30 mouse cellular contexts compared by ENCODE assay signal in genomic region chr11:34995515-34995914, GRCm38 (mm10).
"Had no signal": no experiment of that assay in that cellular context is flagged by ENCODE, and none has a peak within 500 bp of the region (broad histone marks: within the 10 kb centered on the region; RNA-seq: fewer than 3 reads in every experiment).

No protein-coding gene starts in this region.

- H3K9ac ChIP-seq: limb, embryonic 12.5 days; limb, embryonic 13.5 days; limb, embryonic 15.5 days; liver, embryonic 13.5 days; liver, embryonic 14.5 days; liver, embryonic 15.5 days; lung, embryonic 14.5 days; lung, embryonic 15.5 days; midbrain, embryonic 12.5 days; midbrain, embryonic 13.5 days; midbrain, embryonic 15.5 days; neural tube, embryonic 12.5 days had no signal

- H3K27ac ChIP-seq: left cerebral cortex, adult 2 months; limb, embryonic 10.5 days; limb, embryonic 12.5 days; limb, embryonic 13.5 days; limb, embryonic 15.5 days; liver, embryonic 13.5 days; liver, embryonic 14.5 days; liver, embryonic 15.5 days; lung, embryonic 15.5 days; macrophage; midbrain, embryonic 10.5 days; midbrain, embryonic 12.5 days; midbrain, embryonic 13.5 days; midbrain, embryonic 15.5 days; neural tube, embryonic 12.5 days had no signal

- H3K4me3 ChIP-seq: left cerebral cortex, adult 2 months; limb, embryonic 10.5 days; limb, embryonic 12.5 days; limb, embryonic 13.5 days; limb, embryonic 15.5 days; liver, embryonic 13.5 days; liver, embryonic 15.5 days; lung, embryonic 15.5 days; megakaryocyte, embryonic 14.5 days; midbrain, embryonic 10.5 days; midbrain, embryonic 12.5 days; midbrain, embryonic 13.5 days; midbrain, embryonic 15.5 days; myocyte; neural tube, embryonic 12.5 days had no signal

- ATAC-seq: lung, postnatal 0 days; midbrain, embryonic 13.5 days; midbrain, embryonic 15.5 days; midbrain, embryonic 16.5 days had no signal

- H3K36me3 ChIP-seq: limb, embryonic 10.5 days; limb, embryonic 12.5 days; limb, embryonic 13.5 days; limb, embryonic 15.5 days; liver, embryonic 13.5 days; liver, embryonic 15.5 days; lung, embryonic 15.5 days; midbrain, embryonic 10.5 days; midbrain, embryonic 12.5 days; midbrain, embryonic 13.5 days; midbrain, embryonic 15.5 days; neural tube, embryonic 12.5 days had no signal

- H3K27me3 ChIP-seq: limb, embryonic 12.5 days; limb, embryonic 13.5 days; limb, embryonic 15.5 days; liver, embryonic 13.5 days; liver, embryonic 15.5 days; lung, embryonic 15.5 days; megakaryocyte, embryonic 14.5 days; midbrain, embryonic 12.5 days; midbrain, embryonic 13.5 days; midbrain, embryonic 15.5 days; neural tube, embryonic 12.5 days had no signal

- H3K4me2 ChIP-seq: limb, embryonic 12.5 days; limb, embryonic 13.5 days; limb, embryonic 15.5 days; liver, embryonic 13.5 days; liver, embryonic 15.5 days; lung, embryonic 14.5 days; lung, embryonic 15.5 days; midbrain, embryonic 11.5 days; midbrain, embryonic 12.5 days; midbrain, embryonic 13.5 days; midbrain, embryonic 15.5 days; neural tube, embryonic 12.5 days had no signal

- H3K9me3 ChIP-seq: limb, embryonic 10.5 days; limb, embryonic 12.5 days; limb, embryonic 13.5 days; limb, embryonic 15.5 days; liver, embryonic 13.5 days; liver, embryonic 15.5 days; lung, embryonic 15.5 days; megakaryocyte, embryonic 14.5 days; midbrain, embryonic 10.5 days; midbrain, embryonic 12.5 days; midbrain, embryonic 13.5 days; midbrain, embryonic 15.5 days; neural tube, embryonic 12.5 days had no signal

- H3K4me1 ChIP-seq: limb, embryonic 10.5 days; limb, embryonic 12.5 days; limb, embryonic 13.5 days; limb, embryonic 15.5 days; liver, embryonic 13.5 days; liver, embryonic 15.5 days; lung, embryonic 15.5 days; megakaryocyte, embryonic 14.5 days; midbrain, embryonic 10.5 days; midbrain, embryonic 12.5 days; midbrain, embryonic 13.5 days; midbrain, embryonic 15.5 days; neural tube, embryonic 12.5 days had no signal

- DNase-seq: layer of hippocampus, postnatal 36 days; left cerebral cortex, postnatal 4 days; liver, embryonic 13.5 days; lung, adult 18-20 months; lung, adult 2 months; lung, embryonic 14.5 days; lung, postnatal 10 days; lung, postnatal 14 days; lung, postnatal 36 days; lung, postnatal 4 days; midbrain, embryonic 14.5 days had no signal
